Mouse (Mus musculus) retina, postnatal 1 day (tissue): Measurements from ENCODE around the gene Zscan10.
"Not testable (repeated sequence)": the region's sequence is repeated elsewhere in the genome, so short reads cannot be mapped to it uniquely, and the experiment has no call there.

Experiments used
- DNase-seq: peaks from one replicate; pipeline ENCODE4 v3.0.0-alpha.2; 2012

The Zscan10 gene

GRCm38 (mm10) chr17:23592208-23592925 lies 8.3 kb upstream of the Zscan10 start:
- DNase-seq = peak; percentile 98

- no peak for DNase-seq
These were observed 7.7 kb upstream of the Zscan10 start for GRCm38 (mm10) chr17:23592926-23593300.

- DNase-seq = not testable (repeated sequence)
These were observed 5.5 kb upstream of the Zscan10 start for GRCm38 (mm10) chr17:23595139-23595538.

- DNase-seq = peak; percentile 96
These were observed 1.8 kb upstream of the Zscan10 start, which contains the start of gene Zfp13 for GRCm38 (mm10) chr17:23598582-23599552. Zfp13 (minus strand) TSS chr17:23599487.

GRCm38 (mm10) chr17:23599605-23600063 lies 1.0 kb upstream of the Zscan10 start:
- no peak for DNase-seq

- no peak for DNase-seq
These were observed 1.4 kb downstream of the Zscan10 start for GRCm38 (mm10) chr17:23601836-23602585.

- no peak for DNase-seq
These were observed 2.4 kb downstream of the Zscan10 start for GRCm38 (mm10) chr17:23603077-23603476.

GRCm38 (mm10) chr17:23603542-23603941 lies 2.9 kb downstream of the Zscan10 start:
- DNase-seq = peak; percentile 63

GRCm38 (mm10) chr17:23604394-23604793 lies 3.7 kb downstream of the Zscan10 start:
- no peak for DNase-seq

- DNase-seq = no peak
These were observed 4.6 kb downstream of the Zscan10 start for GRCm38 (mm10) chr17:23605220-23605619.

GRCm38 (mm10) chr17:23609612-23610011 lies 9.0 kb downstream of the Zscan10 start:
- DNase-seq = no peak

- peak; percentile 40 for DNase-seq
These were observed 9.7 kb downstream of the Zscan10 start for GRCm38 (mm10) chr17:23610361-23610800.

GRCm38 (mm10) chr17:23617087-23617486 lies 16.4 kb downstream of the Zscan10 start:
- no peak for DNase-seq

- no peak for DNase-seq
These were observed 19.7 kb downstream of the Zscan10 start for GRCm38 (mm10) chr17:23620351-23620750.

- DNase-seq = no peak
These were observed 27.2 kb downstream of the Zscan10 start for GRCm38 (mm10) chr17:23627813-23628212.

- DNase-seq = peak; percentile 84
These were observed 29.8 kb downstream of the Zscan10 start for GRCm38 (mm10) chr17:23630195-23631020.

- DNase-seq = no peak
These were observed 30.6 kb downstream of the Zscan10 start for GRCm38 (mm10) chr17:23631241-23631640.

- peak; percentile 43 for DNase-seq
These were observed 44.2 kb downstream of the Zscan10 start, which contains the start of gene Mmp25 for GRCm38 (mm10) chr17:23644613-23645495. Mmp25 (minus strand) TSS chr17:23645277.

- DNase-seq = no peak
These were observed 45.2 kb downstream of the Zscan10 start for GRCm38 (mm10) chr17:23645894-23646293.

- no peak for DNase-seq
These were observed 50.7 kb downstream of the Zscan10 start for GRCm38 (mm10) chr17:23651363-23651762.

GRCm38 (mm10) chr17:23653324-23653723 lies 52.7 kb downstream of the Zscan10 start:
- DNase-seq = no peak
